Mouse (Mus musculus) olfactory bulb, adult 2 months (tissue): ENCODE measurements at regions not wholly inside any gene's neighbourhood (a gene's known extent, or its start where the extent isn't known, plus 50 kb on each side); places are given as distances from the start of the nearest gene placed in this dataset.

Experiments
- CTCF ChIP-seq: fragments of 200-500 bp; IDR thresholded peaks from 2 replicates; pipeline ENCODE4 v1.5.1; 2012; ENCODE audit warnings: low read depth, mild to moderate bottlenecking, low read length, moderate library complexity; ENCODE audit not compliant: insufficient read depth
- POLR2A ChIP-seq: fragments of 200-500 bp; IDR thresholded peaks from 2 replicates; pipeline ENCODE4 v1.6.1; 2012; ENCODE audit warnings: mild to moderate bottlenecking, low read depth, low read length, moderate library complexity; ENCODE audit not compliant: insufficient read depth

GRCm38 (mm10) chr2:78008094-78008493 lies 61.9 kb upstream of the Cwc22 start:
- TF ChIP-seq CTCF (no peak), POLR2A (no peak)
